Mouse (Mus musculus) midbrain, embryonic 10.5 days (tissue): ENCODE data around the gene Slc44a2. TPM values are rescaled to one million over a fixed set of nuclear protein-coding genes. Genes with fewer than 3 reads are reported as not detected.
A peak's percentile ranks its signal among the peaks of the same experiment; 100 is the strongest.

ENCODE experiments used
- DNase-seq: peaks from one replicate; pipeline ENCODE4 v3.0.0-alpha.2; 2017; ENCODE audit warnings: low spot score
- H3K27ac ChIP-seq: fragments of 300-500 bp; sonication (generic); replicated peaks from 2 replicates; pipeline ENCODE4 v1.5.1; 2016; ENCODE audit warnings: mild to moderate bottlenecking
- H3K27me3 ChIP-seq: fragments of 300-500 bp; sonication (generic); 2 replicates; pipeline ENCODE4 v1.6.1; 2016; ENCODE audit warnings: low read depth, mild to moderate bottlenecking; ENCODE audit not compliant: poor library complexity, severe bottlenecking
- H3K36me3 ChIP-seq: fragments of 300-500 bp; sonication (generic); 2 replicates; pipeline ENCODE4 v1.6.1; 2016; ENCODE audit warnings: mild to moderate bottlenecking, moderate library complexity
- H3K4me1 ChIP-seq: fragments of 300-500 bp; sonication (generic); 2 replicates; pipeline ENCODE4 v1.6.1; 2016
- H3K4me3 ChIP-seq: fragments of 300-500 bp; sonication (generic); 2 replicates; pipeline ENCODE4 v1.5.1; 2016; ENCODE audit warnings: mild to moderate bottlenecking, moderate library complexity
- H3K9me3 ChIP-seq: fragments of 300-500 bp; sonication (generic); replicated peaks from 2 replicates; pipeline ENCODE4 v1.6.1; 2016; ENCODE audit warnings: mild to moderate bottlenecking
- WGBS: fragments of 180-500 bp; shearing (Covaris S2); methylation state at CpG from one replicate; pipeline ENCODE4 v1.1.7; 2016; 5-methylcytosine and 5-hydroxymethylcytosine counted together
- polyA plus RNA-seq: library from polyadenylated mRNA; unstranded; fragments of >200 nt; fragmentation: Nextera tagmentation; extraction: Ambion mirVana; gene quantifications from 2 replicates; pipeline ENCODE4 v1.2.1, GENCODE M21; 2016

Slc44a2 gene
- polyA plus RNA-seq, 1 experiment from 2014 or later = 65.8 TPM

GRCm38 (mm10) chr9:21328041-21328440 is 7.5 kb downstream of the Slc44a2 start:
- DNase-seq = no peak
- Histone ChIP-seq H3K9me3 (no peaks in the 10 kb centered on the region), H3K36me3 (peaks cover 25% of the 10 kb centered on the region), H3K27me3 (no peaks in the 10 kb centered on the region), H3K27ac (no peak overlapping the region), H3K4me3 (no peak overlapping the region), H3K4me1 (peaks cover 12% of the 10 kb centered on the region)
- 78% methylated on average over 3 of the region's 3 CpGs for WGBS

- no peaks in the 10 kb centered on the region for H3K27me3 ChIP-seq
- WGBS = 83% methylated on average over 3 of the region's 5 CpGs
- peaks cover 15% of the 10 kb centered on the region for H3K4me1 ChIP-seq
- no peak for DNase-seq
- H3K36me3 ChIP-seq = peaks cover 25% of the 10 kb centered on the region
- no peak overlapping the region for H3K4me3 ChIP-seq
- H3K27ac ChIP-seq = no peak overlapping the region
- H3K9me3 ChIP-seq = no peaks in the 10 kb centered on the region
Measured at GRCm38 (mm10) chr9:21329041-21329440, 8.5 kb downstream of the Slc44a2 start.

- H3K27ac ChIP-seq = no peak overlapping the region
- DNase-seq = no peak
- no peaks in the 10 kb centered on the region for H3K9me3 ChIP-seq
- no peak overlapping the region for H3K4me3 ChIP-seq
- 93% methylated on average over 10 of the region's 10 CpGs for WGBS
- peaks cover 15% of the 10 kb centered on the region for H3K4me1 ChIP-seq
- H3K36me3 ChIP-seq = peaks cover 20% of the 10 kb centered on the region
- no peaks in the 10 kb centered on the region for H3K27me3 ChIP-seq
Measured at GRCm38 (mm10) chr9:21329699-21330289, 9.3 kb downstream of the Slc44a2 start.

GRCm38 (mm10) chr9:21331365-21332140 is 11.1 kb downstream of the Slc44a2 start:
- Histone ChIP-seq H3K9me3 (no peaks in the 10 kb centered on the region), H3K27ac (no peak overlapping the region), H3K36me3 (peaks cover 10% of the 10 kb centered on the region; the same call in 1 of the 2 replicates), H3K27me3 (no peaks in the 10 kb centered on the region), H3K4me1 (peaks cover 15% of the 10 kb centered on the region), H3K4me3 (no peak overlapping the region)
- WGBS = 86% methylated on average over 12 of the region's 12 CpGs
- no peak for DNase-seq

GRCm38 (mm10) chr9:21332161-21333061 is 11.9 kb downstream of the Slc44a2 start:
- peaks cover 16% of the 10 kb centered on the region for H3K4me1 ChIP-seq
- no peaks in the 10 kb centered on the region for H3K9me3 ChIP-seq
- peaks cover 9% of the 10 kb centered on the region; the same call in 1 of the 2 replicates for H3K36me3 ChIP-seq
- no peak overlapping the region for H3K4me3 ChIP-seq
- 43% methylated on average over 9 of the region's 9 CpGs for WGBS
- no peaks in the 10 kb centered on the region for H3K27me3 ChIP-seq
- no peak for DNase-seq
- H3K27ac ChIP-seq = peak overlapping the region; percentile 55; the same call in 1 of the 2 replicates

- Histone ChIP-seq H3K27me3 (no peaks in the 10 kb centered on the region), H3K27ac (no peak overlapping the region), H3K9me3 (no peaks in the 10 kb centered on the region), H3K4me1 (peaks cover 22% of the 10 kb centered on the region), H3K4me3 (no peak overlapping the region), H3K36me3 (peaks cover 9% of the 10 kb centered on the region)
- whole genome bisulfite sequencing = 91% methylated on average over 1 of the region's 1 CpGs
- no peak for DNase-seq
Measured at GRCm38 (mm10) chr9:21333523-21333922, 13.0 kb downstream of the Slc44a2 start.

- H3K27ac ChIP-seq = no peak overlapping the region
- no peak for DNase-seq
- H3K4me3 ChIP-seq = no peak overlapping the region
- peaks cover 11% of the 10 kb centered on the region for H3K36me3 ChIP-seq
- H3K4me1 ChIP-seq = peaks cover 22% of the 10 kb centered on the region
- no peaks in the 10 kb centered on the region for H3K9me3 ChIP-seq
- H3K27me3 ChIP-seq = no peaks in the 10 kb centered on the region
Measured at GRCm38 (mm10) chr9:21334747-21335146, 14.2 kb downstream of the Slc44a2 start.

- Histone ChIP-seq H3K36me3 (peaks cover 8% of the 10 kb centered on the region), H3K27ac (no peak overlapping the region), H3K9me3 (no peaks in the 10 kb centered on the region), H3K4me3 (no peak overlapping the region), H3K4me1 (peaks cover 22% of the 10 kb centered on the region), H3K27me3 (no peaks in the 10 kb centered on the region)
- WGBS = 82% methylated on average over 4 of the region's 4 CpGs
- no peak for DNase-seq
Measured at GRCm38 (mm10) chr9:21335391-21335790, 14.9 kb downstream of the Slc44a2 start.

GRCm38 (mm10) chr9:21336491-21336890 is 16.0 kb downstream of the Slc44a2 start:
- Histone ChIP-seq H3K4me1 (peaks cover 22% of the 10 kb centered on the region), H3K9me3 (no peaks in the 10 kb centered on the region), H3K27ac (no peak overlapping the region), H3K27me3 (no peaks in the 10 kb centered on the region), H3K36me3 (peaks cover 11% of the 10 kb centered on the region), H3K4me3 (no peak overlapping the region)
- WGBS = 88% methylated on average over 8 of the region's 8 CpGs
- DNase-seq = no peak

- Histone ChIP-seq H3K27me3 (no peaks in the 10 kb centered on the region), H3K4me3 (no peak overlapping the region), H3K27ac (no peak overlapping the region), H3K9me3 (no peaks in the 10 kb centered on the region), H3K4me1 (peaks cover 13% of the 10 kb centered on the region), H3K36me3 (peaks cover 22% of the 10 kb centered on the region)
- 17% methylated on average over 20 of the region's 20 CpGs for WGBS
- DNase-seq = no peak
Measured at GRCm38 (mm10) chr9:21337652-21338051, 17.2 kb downstream of the Slc44a2 start.

GRCm38 (mm10) chr9:21340411-21340810 is 19.9 kb downstream of the Slc44a2 start:
- Histone ChIP-seq H3K27ac (no peak overlapping the region), H3K27me3 (no peaks in the 10 kb centered on the region), H3K9me3 (no peaks in the 10 kb centered on the region), H3K36me3 (peaks cover 45% of the 10 kb centered on the region), H3K4me3 (no peak overlapping the region), H3K4me1 (peaks cover 6% of the 10 kb centered on the region)
- DNase-seq = no peak
- 90% methylated on average over 4 of the region's 4 CpGs for WGBS

GRCm38 (mm10) chr9:21346627-21347365 is 26.3 kb downstream of the Slc44a2 start:
- Histone ChIP-seq H3K36me3 (peaks cover 84% of the 10 kb centered on the region), H3K4me1 (no peaks in the 10 kb centered on the region), H3K4me3 (no peak overlapping the region), H3K9me3 (no peaks in the 10 kb centered on the region), H3K27ac (no peak overlapping the region), H3K27me3 (no peaks in the 10 kb centered on the region)
- DNase-seq = no peak
- WGBS = 71% methylated on average over 16 of the region's 16 CpGs
